Mouse (Mus musculus): ENCODE results near the gene Bcas3. TPM values are rescaled to one million over a fixed set of nuclear protein-coding genes. Genes with fewer than 3 reads are reported as not detected.

Bcas3 gene
- polyA plus RNA-seq, 1 experiment from 2014 or later: 28.2 TPM

Small RNAs within 50 kb of the gene (microRNA-seq; reads per million reads assigned to microRNA genes)
- not detected for gene Mir5110

Other genes starting within 250 kb of the Bcas3 start
- gene Usp32, start 213.0 kb upstream of the Bcas3 start, polyA plus RNA-seq (2015; fragmentation: Nextera tagmentation; extraction: Ambion mirVana): 3.6 and 5.9 TPM in 2 replicates
- gene 1700125H20Rik, start 182.8 kb upstream of the Bcas3 start, polyA plus RNA-seq (2015; fragmentation: Nextera tagmentation; extraction: Ambion mirVana): 0.32 and 0.42 TPM in 2 replicates
- 45.4 and 46.7 TPM in 2 replicates for gene Appbp2, start 118.0 kb upstream of the Bcas3 start, polyA plus RNA-seq (2015; fragmentation: Nextera tagmentation; extraction: Ambion mirVana)
- 19.2 and 20.2 TPM in 2 replicates for gene Ppm1d, start 41.9 kb upstream of the Bcas3 start, polyA plus RNA-seq (2015; fragmentation: Nextera tagmentation; extraction: Ambion mirVana)

All from kidney, embryonic 15.5 days (tissue).